Mouse (Mus musculus) spleen, adult 2 months (tissue): ENCODE data around the gene Mindy1.

Experiments
- CTCF ChIP-seq: fragments of 200-500 bp; IDR thresholded peaks from 2 replicates; pipeline ENCODE4 v1.5.1; 2011; ENCODE audit warnings: mild to moderate bottlenecking, inconsistent platforms; ENCODE audit not compliant: insufficient read depth, insufficient read length, insufficient replicate concordance; ENCODE audit errors: extremely low read depth
- POLR2A ChIP-seq: fragments of 200-500 bp; IDR thresholded peaks from 2 replicates; pipeline ENCODE4 v1.6.1; 2011; ENCODE audit warnings: low read depth, low read length, inconsistent platforms

DNA sequence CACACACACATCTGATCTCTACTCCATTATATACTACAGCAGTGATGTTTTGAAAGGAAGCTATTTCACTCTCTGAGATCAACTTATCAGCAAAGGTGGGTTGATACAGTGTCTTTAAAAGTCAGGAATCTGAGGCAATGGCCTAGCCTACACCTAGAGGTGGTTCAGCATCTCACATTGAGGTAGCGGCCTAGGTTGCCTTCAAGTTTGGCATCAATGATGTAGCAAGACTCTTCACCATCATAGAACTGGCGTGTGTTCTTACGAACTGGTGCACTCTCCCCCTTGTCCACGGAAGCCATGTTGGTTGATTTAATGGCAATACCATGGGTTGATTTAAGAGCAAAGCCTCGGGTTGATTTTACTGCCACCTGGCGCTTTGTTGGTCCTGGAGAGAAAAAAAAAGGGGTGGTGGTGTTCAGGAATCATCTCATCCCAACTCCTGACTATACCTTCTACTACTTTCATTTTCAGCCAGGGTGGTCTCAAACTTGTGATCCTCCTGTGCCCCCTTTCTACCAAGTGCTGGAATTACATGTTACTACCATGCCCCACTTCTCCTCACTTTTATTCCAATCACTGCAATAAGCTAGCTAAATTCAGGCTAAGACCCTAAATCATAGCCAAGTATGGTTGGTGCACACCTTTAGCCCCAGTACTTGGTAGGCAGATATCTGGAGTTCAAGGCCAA is 43.5 kb downstream of the Mindy1 start:
- TF ChIP-seq POLR2A = no peak
- no peak for TF ChIP-seq CTCF
